Mouse (Mus musculus): ENCODE measurements around the gene Lrrc8b.

DNA sequence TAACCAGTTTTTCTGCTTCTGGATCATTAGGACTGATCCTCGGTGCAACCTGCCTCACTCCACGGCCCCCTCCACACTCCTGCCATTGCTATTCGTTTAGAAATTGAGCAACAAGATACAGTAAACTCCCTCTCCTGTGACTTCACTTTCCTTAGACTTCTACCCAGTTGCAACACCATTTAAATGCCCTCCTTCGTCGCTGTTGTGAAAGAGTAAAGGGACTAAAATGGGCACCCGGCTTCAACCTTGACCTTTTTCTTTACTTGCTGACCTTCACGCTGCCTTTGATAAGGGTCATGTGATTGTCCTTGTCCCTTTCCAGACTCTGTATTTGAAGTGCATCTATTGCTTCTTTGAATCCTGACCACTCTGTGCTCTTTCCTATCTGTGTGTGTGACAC lies 2.8 kb downstream of the Lrrc8b start:
- TF ChIP-seq HCFC1 (IDR thresholded peaks at IDR 0.05; ENCODE audit: borderline replicate concordance, insufficient read depth, low read length) (no peak), ZNF384 (IDR thresholded peaks at IDR 0.05; ENCODE audit: low read depth, low read length) (no peak)

Data from ES-E14 (cell line).